Comparison of ENCODE assay signal across 14 mouse cellular contexts in the genomic region with DNA sequence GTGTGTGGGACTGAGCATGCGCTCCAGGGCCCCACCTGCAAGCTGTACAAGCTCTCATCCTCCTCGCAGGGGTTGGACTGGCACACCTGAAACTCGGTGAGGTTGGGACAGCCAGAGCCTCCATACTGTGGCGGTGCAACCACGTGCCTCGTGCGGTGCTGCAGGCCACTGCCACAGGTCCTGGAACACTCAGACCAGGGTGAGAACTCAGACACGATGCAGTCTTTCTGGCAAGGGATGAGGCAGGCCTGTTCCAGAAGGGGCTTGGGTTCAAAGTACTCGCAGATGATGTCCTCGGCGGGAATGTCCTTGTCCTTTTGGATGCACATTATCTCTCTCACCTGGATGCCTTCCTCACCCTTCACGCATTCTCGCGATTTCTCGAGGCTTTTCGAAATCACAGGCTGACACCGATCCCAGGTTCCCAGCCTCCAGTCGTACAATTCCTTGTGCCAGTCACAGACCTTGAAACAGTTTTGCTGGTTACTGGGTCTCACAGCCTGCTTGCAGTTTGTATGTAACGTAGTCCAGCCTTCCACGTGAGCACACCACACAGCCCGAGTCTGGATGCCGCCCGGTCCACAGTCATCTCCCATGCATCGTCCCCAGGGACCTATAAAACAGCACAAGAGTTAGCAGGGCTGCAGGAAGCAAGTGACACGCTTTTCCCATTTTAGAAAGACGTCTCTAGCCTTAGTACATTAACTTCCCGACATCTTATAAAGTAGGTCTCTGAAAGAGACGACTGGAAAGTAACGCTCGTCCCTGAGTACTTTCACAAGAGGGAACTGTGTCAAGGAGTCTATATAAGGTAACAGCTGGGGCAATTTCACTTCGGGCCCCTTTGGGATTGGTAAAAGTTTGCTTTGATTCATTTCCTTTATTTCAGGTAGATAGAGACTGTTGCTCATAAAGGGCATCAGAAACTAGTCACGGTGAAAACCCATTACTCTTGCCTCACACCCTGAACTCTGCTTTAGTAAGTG.
A peak's percentile ranks its signal among the peaks of the same experiment; 100 is the strongest.
DNase-seq lines count a peak whose midpoint lies in the region; ATAC-seq lines count a peak whose summit lies in the region.
"Had no signal": no experiment of that assay in that cellular context is flagged by ENCODE, and none has a peak within 500 bp of the region (broad histone marks: within the 10 kb centered on the region; RNA-seq: fewer than 3 reads in every experiment).

No protein-coding gene starts in this region.

- H3K4me1 ChIP-seq in midbrain, embryonic 14.5 days (ENCODE audit: control insufficient read depth, insufficient read depth, low read length), result 0 out of 2 replicates have a peak, but pooled peaks cover 4% of the 10 kb centered on the region
- H3K4me1 ChIP-seq in midbrain, embryonic 10.5 days, result peaks cover 7% of the 10 kb centered on the region
- H3K4me1 ChIP-seq in limb, embryonic 10.5 days, result peaks cover 16% of the 10 kb centered on the region; the same call in 1 of the 2 replicates
- H3K4me1 ChIP-seq: embryonic facial prominence, embryonic 13.5 days; forebrain, embryonic 15.5 days had no signal

- peak; percentile 3 for DNase-seq in cerebellum, adult 11-12 months
- no peak for DNase-seq in cerebellum, adult 11 months
- DNase-seq in midbrain, embryonic 14.5 days, result no peak
- DNase-seq in midbrain, embryonic 10.5 days (ENCODE audit: low spot score), result no peak
- DNase-seq in limb, embryonic 10.5 days (ENCODE audit: low spot score), result no peak
- no peak for DNase-seq in urinary bladder, adult 2 months (ENCODE audit: low spot score)
- DNase-seq in heart, postnatal 14 days, result no peak
- DNase-seq in cerebellum, adult 18-20 months, result no peak
- DNase-seq: adrenal gland, postnatal 14 days; heart, adult 2 months; lung, postnatal 10 days had no signal

- 91% methylated on average over 32 of the region's 32 CpGs for WGBS in midbrain, embryonic 14.5 days
- WGBS in midbrain, embryonic 10.5 days, result 93% methylated on average over 32 of the region's 32 CpGs
- 91% methylated on average over 32 of the region's 32 CpGs for WGBS in limb, embryonic 10.5 days

- H3K9ac ChIP-seq in midbrain, embryonic 14.5 days (replicated peaks; ENCODE audit: low read length), result no peak overlapping the region
- H3K9ac ChIP-seq: embryonic facial prominence, embryonic 13.5 days; forebrain, embryonic 15.5 days had no signal

- no peak overlapping the region for H3K4me2 ChIP-seq in midbrain, embryonic 14.5 days (ENCODE audit: low read length)
- H3K4me2 ChIP-seq: embryonic facial prominence, embryonic 13.5 days; forebrain, embryonic 15.5 days; liver, embryonic 11.5 days had no signal

- peaks cover 7% of the 10 kb centered on the region for H3K36me3 ChIP-seq in midbrain, embryonic 14.5 days (ENCODE audit: control insufficient read depth, insufficient read depth, low read length)
- H3K36me3 ChIP-seq in midbrain, embryonic 10.5 days, result peaks cover 14% of the 10 kb centered on the region
- no peaks in the 10 kb centered on the region for H3K36me3 ChIP-seq in limb, embryonic 10.5 days
- H3K36me3 ChIP-seq: embryonic facial prominence, embryonic 13.5 days; forebrain, embryonic 15.5 days had no signal

- no peak overlapping the region for H3K4me3 ChIP-seq in midbrain, embryonic 14.5 days (replicated peaks; ENCODE audit: low read depth, low read length)
- no peak overlapping the region for H3K4me3 ChIP-seq in midbrain, embryonic 10.5 days
- no peak overlapping the region for H3K4me3 ChIP-seq in limb, embryonic 10.5 days
- H3K4me3 ChIP-seq: embryonic facial prominence, embryonic 13.5 days; forebrain, embryonic 15.5 days; heart, adult 2 months had no signal

- H3K9me3 ChIP-seq in midbrain, embryonic 14.5 days (ENCODE audit: control insufficient read depth, low read length), result no peaks in the 10 kb centered on the region
- H3K9me3 ChIP-seq in midbrain, embryonic 10.5 days (replicated peaks), result no peaks in the 10 kb centered on the region
- no peaks in the 10 kb centered on the region for H3K9me3 ChIP-seq in limb, embryonic 10.5 days (replicated peaks)
- H3K9me3 ChIP-seq: embryonic facial prominence, embryonic 13.5 days; forebrain, embryonic 15.5 days had no signal

- H3K27me3 ChIP-seq in midbrain, embryonic 14.5 days (ENCODE audit: control insufficient read depth, insufficient read depth, low read length), result no peaks in the 10 kb centered on the region
- H3K27me3 ChIP-seq in midbrain, embryonic 10.5 days (ENCODE audit: low read depth, poor library complexity, severe bottlenecking), result no peaks in the 10 kb centered on the region
- H3K27me3 ChIP-seq in limb, embryonic 10.5 days (ENCODE audit: low read depth, poor library complexity, severe bottlenecking), result no peaks in the 10 kb centered on the region
- H3K27me3 ChIP-seq: embryonic facial prominence, embryonic 13.5 days had no signal

- intact Hi-C loops in heart, postnatal 14 days (cut with DNase I), result loop anchor here (10.0 kb wide), 1 partner anchor 189 kb away; a partner anchor contains a TSS

- H3K27ac ChIP-seq in midbrain, embryonic 14.5 days (replicated peaks; ENCODE audit: low read depth, low read length), result no peak overlapping the region
- no peak overlapping the region for H3K27ac ChIP-seq in midbrain, embryonic 10.5 days (replicated peaks)
- H3K27ac ChIP-seq in limb, embryonic 10.5 days, result 0 out of 2 replicates have a peak overlapping the region, but pooled peaks have one; percentile 44
- H3K27ac ChIP-seq: embryonic facial prominence, embryonic 13.5 days; forebrain, embryonic 15.5 days; heart, adult 2 months had no signal

- 0 out of 2 replicates have a peak, but pooled peaks have one; percentile 17 for ATAC-seq in midbrain, embryonic 14.5 days (ENCODE audit: low FRiP score, low TSS enrichment)
- ATAC-seq: forebrain, embryonic 15.5 days had no signal
